Mouse (Mus musculus) heart, postnatal 25 days (tissue): ENCODE results near the gene Rab11fip5. TPM values are rescaled to one million over a fixed set of nuclear protein-coding genes. Genes with fewer than 3 reads are reported as not detected.

Experiments
- DNase-seq: peaks from one replicate; pipeline ENCODE4 v3.0.0; 2022; ENCODE audit warnings: low spot score
- intact Hi-C: fragments of 180-260 bp; cut with DNase I; formaldehyde crosslinking; loops from one replicate; pipeline ENCODE4 v1.15.1; 2025
- total RNA-seq, 2 experiments: library from RNA; stranded (reverse); gene quantifications; 2 replicates each; pipeline ENCODE4 v1.2.3; 2021

Rab11fip5 gene
- total RNA-seq: 10 to 100 TPM; 59.9 to 68.6 TPM

GRCm38 (mm10) chr6:85373951-85374733 is at the start of gene Rab11fip5:
Rab11fip5 (minus strand) TSS chr6:85374634.
- DNase-seq: no peak
- intact Hi-C loops: no loop called here

- intact Hi-C loops: no loop called here
These were observed 49.5 kb upstream of the Rab11fip5 start, which contains the start of gene Noto for GRCm38 (mm10) chr6:85423836-85424379. Noto (plus strand) TSS chr6:85423886.

DNA sequence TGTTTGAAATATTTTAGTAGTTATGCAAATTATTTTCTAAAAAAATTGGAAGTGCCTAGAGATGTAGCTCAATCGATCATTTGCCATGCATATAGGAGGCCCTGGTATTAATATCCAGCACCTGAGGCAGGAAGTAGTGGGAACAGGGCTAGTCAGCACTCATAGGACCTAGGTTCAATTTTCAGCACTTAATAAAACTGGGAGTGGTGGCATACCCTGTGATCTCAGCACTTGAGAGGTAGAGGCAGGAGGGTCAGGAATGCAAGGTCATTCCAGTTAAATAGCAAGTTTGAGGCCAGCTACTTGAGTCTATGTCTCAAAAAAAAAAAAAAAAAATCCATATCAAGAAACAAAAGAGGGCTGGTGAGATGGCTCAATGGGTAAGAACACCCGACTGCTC is 44.7 kb upstream of the Rab11fip5 start:
- no peak for DNase-seq
- intact Hi-C loops: no loop called here

More at GRCm38 (mm10) chr6:85423836-85424379, 49.5 kb upstream of the Rab11fip5 start, which contains the start of gene Noto:
- DNase-seq: no peak

- DNase-seq: no peak
- intact Hi-C loops: no loop called here
These were observed 41.4 kb upstream of the Rab11fip5 start for GRCm38 (mm10) chr6:85415829-85416228.

- intact Hi-C loops: loop anchor here (1.0 to 5.0 kb wide), 2 partner anchors 149 to 251 kb away; no protein-coding TSS in a partner anchor
- DNase-seq: peak; percentile 21
These were observed 36.4 kb upstream of the Rab11fip5 start for GRCm38 (mm10) chr6:85410771-85411273.

- DNase-seq: no peak
- intact Hi-C loops: no loop called here
These were observed 34.6 kb upstream of the Rab11fip5 start for GRCm38 (mm10) chr6:85409003-85409402.

DNA sequence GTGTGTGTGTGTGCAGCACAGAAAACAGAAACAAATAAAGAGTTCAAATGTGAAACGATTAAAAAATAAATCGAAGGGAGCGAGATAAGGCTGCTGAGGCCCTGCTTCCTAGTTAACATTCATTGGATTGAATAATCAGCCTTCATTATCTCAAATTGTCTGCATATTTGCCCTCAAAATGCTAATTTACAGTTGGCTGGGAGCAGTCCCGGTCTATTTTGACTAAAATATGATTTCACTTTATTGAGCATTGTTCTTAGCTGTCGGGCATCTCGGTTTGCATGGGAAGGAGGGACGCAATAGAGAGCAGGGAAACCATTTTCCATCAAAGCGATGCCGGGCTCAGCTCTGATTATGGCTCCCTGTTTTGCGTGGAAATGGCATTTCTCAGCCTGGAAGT is 28.6 kb upstream of the Rab11fip5 start:
- intact Hi-C loops: no loop called here

DNA sequence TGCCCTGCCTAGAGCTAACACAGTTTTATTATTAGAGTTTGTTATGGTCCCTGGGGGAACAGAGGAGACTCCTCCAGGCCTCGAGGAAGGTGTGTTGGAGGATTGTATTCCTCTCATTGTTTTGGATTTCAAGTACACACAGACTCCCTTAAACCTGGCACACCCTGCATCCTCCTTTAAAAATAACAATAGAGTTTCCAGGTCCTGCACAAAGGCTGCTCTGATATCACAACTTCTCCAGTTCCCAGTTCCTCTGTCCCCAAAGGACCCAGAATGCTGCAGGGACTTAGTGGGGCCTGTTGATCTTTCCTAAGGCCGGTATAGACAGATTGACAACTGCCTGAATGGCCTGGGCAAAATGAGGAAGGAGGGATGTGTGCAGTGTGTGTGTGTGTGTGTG is 28.2 kb upstream of the Rab11fip5 start:
- intact Hi-C loops: no loop called here
- peak; percentile 24 for DNase-seq

More for the DNA sequence above, 28.6 kb upstream of the Rab11fip5 start:
- no peak for DNase-seq

- DNase-seq: no peak
- intact Hi-C loops: no loop called here
These were observed 25.3 kb upstream of the Rab11fip5 start for GRCm38 (mm10) chr6:85399715-85400114.

DNA sequence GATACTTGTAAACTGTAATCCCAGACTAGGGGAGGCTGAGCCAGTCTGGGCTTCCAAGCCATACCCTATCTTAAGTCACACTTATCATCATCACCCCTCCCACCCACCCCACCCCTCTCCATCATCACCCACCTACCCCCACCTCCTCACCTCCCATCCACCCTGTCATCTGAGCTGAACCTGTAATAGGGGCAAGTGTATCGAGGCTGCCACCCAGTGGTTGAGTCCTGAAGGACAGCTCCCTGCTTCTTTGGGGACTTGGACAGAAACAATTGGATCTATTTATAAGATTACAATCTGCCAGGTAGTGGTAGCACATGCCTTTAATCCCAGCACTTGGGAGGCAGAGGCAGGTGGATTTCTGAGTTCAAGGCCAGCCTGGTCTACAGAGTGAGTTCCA is 22.7 kb upstream of the Rab11fip5 start:
- DNase-seq: no peak
- intact Hi-C loops: no loop called here

DNA sequence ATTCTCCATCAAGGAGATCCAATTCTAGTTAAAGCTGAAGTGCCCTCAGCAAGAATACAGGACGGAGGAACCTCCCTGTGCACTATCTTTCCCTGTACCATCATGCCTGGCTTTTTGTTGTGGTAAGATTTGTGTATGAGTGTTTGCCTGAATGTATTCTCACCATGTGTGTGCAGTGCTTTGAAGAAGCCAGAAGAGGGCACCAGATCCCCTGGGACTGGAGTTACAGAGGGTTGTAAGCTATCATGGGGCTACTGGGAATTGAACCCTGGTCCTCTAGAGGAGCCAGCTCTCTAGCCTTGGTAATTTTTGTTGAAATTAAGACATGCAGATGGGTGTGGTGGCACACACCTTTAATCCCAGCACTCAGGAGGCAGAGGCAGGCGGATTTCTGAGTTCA is 20.9 kb upstream of the Rab11fip5 start:
- DNase-seq: no peak
- intact Hi-C loops: no loop called here

DNA sequence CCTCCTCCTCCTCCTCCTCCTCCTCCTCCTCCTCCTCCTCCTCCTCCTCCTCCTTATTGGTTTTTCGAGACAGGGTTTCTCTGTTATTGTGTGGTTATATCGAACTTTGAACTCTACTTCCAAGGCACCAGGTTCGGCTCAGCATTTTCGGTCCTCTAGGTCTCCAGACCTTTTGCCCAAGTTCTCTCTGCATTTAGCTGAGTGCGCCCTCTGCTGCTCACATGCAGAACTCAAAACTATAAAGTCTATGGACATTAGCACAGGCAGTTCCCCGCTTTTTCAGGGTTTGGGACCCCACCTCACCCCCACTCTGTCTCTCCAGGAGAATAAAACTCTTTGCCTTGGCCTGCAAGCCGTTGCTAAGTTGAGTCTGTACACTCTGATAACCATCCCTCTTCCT is 17.4 kb upstream of the Rab11fip5 start:
- intact Hi-C loops: loop anchor here (2.0 to 5.0 kb wide), 3 partner anchors 45 to 230 kb away; no protein-coding TSS in a partner anchor
- DNase-seq: no peak

DNA sequence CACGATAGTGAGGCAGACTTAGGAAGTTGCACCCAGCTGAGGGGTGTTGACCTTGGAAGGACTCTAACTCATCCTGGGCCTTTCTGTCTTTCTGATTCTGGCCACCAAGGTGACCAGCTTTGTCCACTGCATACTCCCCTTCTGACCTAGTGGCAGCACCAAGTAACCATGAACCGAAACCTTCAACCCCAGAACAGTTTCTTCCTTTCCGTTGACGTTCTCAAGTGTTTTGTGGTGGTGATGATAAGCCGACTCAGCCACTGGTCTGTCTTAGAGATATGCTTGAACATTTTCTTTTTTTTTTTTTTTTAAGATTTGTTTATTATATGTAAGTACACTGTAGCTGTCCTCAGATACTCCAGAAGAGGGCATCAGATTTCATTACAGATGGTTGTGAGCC is 14.2 kb upstream of the Rab11fip5 start:
- no peak for DNase-seq
- intact Hi-C loops: no loop called here

GRCm38 (mm10) chr6:85382791-85383190 is 8.4 kb upstream of the Rab11fip5 start:
- intact Hi-C loops: no loop called here
- no peak for DNase-seq

- intact Hi-C loops: no loop called here
- DNase-seq: no peak
These were observed 7.2 kb upstream of the Rab11fip5 start for GRCm38 (mm10) chr6:85381648-85382020.

DNA sequence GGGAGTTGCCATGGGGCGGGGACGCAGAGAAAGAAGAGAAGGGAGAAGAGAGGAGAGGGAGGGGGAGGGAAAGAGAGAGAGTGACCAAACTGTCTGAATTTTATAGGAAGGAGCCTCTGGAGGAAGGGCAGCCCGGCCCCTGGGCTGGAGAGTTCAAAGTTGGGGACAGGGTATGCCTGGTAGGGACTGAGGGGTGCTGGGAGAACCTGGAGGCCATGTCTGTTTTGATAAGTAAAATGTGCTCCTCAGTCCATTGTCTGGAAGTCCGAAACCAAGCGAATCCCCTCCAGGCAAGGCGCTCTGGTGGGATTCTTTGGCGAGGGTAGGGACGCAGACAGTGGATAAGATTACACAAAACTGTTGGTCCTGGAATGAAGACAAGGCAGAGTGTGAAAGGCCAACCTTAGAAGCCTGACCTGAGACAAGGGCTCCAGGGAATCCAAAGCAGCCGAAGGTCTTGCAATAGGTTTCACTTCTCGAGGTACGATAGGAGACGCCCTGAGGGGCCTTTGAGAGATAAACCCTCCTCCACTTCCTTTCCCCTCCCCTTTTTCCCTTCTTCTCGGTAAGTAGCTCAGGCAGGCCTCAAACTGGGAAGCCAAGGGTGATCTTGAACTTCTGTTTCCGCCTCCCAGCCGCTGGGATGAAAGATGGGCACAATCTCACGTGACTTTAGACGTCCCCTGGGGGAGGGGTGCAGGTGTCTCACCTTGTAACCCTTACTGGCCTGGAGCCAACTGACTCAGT is 6.6 kb upstream of the Rab11fip5 start:
- intact Hi-C loops: loop anchor here (1.0 kb wide), 1 partner anchor 35 kb away; no protein-coding TSS in a partner anchor
- DNase-seq: no peak

GRCm38 (mm10) chr6:85380201-85380900 is 5.9 kb upstream of the Rab11fip5 start:
- DNase-seq: peak; percentile 66
- intact Hi-C loops: loop anchor here (1.0 kb wide), 1 partner anchor 34 kb away; no protein-coding TSS in a partner anchor

DNA sequence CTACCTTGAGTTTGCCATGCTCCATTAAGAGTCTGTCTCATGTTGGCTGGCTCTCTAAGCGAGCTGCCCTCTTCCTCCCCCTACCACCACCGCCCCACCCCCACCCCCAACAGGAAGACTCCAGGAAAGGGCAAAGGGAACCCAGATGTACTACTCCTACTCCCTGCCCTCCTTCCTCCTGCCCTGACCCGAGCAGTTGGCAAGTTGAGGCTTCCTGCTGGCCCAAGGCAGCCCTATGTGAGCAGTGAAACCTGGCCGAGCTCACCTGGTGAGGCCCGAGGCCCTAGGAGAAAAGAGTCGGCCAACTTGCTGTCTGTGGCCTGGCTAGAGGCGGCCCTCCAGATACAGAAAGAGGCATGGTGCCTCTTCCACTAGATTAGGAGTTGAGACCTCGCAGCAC is 4.2 kb upstream of the Rab11fip5 start:
- intact Hi-C loops: no loop called here
- no peak for DNase-seq

- intact Hi-C loops: no loop called here
- DNase-seq: no peak
These were observed 3.4 kb upstream of the Rab11fip5 start for GRCm38 (mm10) chr6:85377876-85378275.
